Mouse (Mus musculus) midbrain, postnatal 0 days (tissue): ENCODE results near the gene Tmem63c. TPM values are rescaled to one million over a fixed set of nuclear protein-coding genes. Genes with fewer than 3 reads are reported as not detected.

Experiments used
- ATAC-seq: fragments of 200-750 bp; cut with Nextera tagmentation; 2 replicates; pipeline ENCODE4 v1.8.0; 2017; ENCODE audit warnings: moderate number of reproducible peaks, mild to moderate bottlenecking, moderate TSS enrichment, moderate library complexity; ENCODE audit not compliant: low FRiP score
- DNase-seq: peaks from one replicate; pipeline ENCODE4 v3.0.0-alpha.2; 2015; ENCODE audit warnings: low spot score
- H3K27ac ChIP-seq: fragments of 300-500 bp; sonication (generic); 2 replicates; pipeline ENCODE4 v1.5.1; 2014; ENCODE audit warnings: low read depth, mild to moderate bottlenecking, low read length, mixed read lengths
- H3K27me3 ChIP-seq: fragments of 300-500 bp; sonication (generic); 2 replicates; pipeline ENCODE4 v1.6.1; 2014; ENCODE audit warnings: low read length, control low read depth, mixed read lengths; ENCODE audit not compliant: insufficient read depth
- H3K36me3 ChIP-seq: fragments of 300-500 bp; sonication (generic); 2 replicates; pipeline ENCODE4 v1.6.1; 2014; ENCODE audit warnings: low read length, control low read depth, mixed read lengths; ENCODE audit not compliant: insufficient read depth
- H3K4me1 ChIP-seq: fragments of 300-500 bp; sonication (generic); 2 replicates; pipeline ENCODE4 v1.6.1; 2014; ENCODE audit warnings: mild to moderate bottlenecking, control low read depth, antibody characterized with exemption, low read length, mixed read lengths; ENCODE audit not compliant: insufficient read depth
- H3K4me2 ChIP-seq: fragments of 300-500 bp; sonication (generic); 2 replicates; pipeline ENCODE4 v1.6.1; 2014; ENCODE audit warnings: low read depth, mild to moderate bottlenecking, low read length, mixed read lengths; ENCODE audit not compliant: poor library complexity, severe bottlenecking
- H3K4me3 ChIP-seq: fragments of 300-500 bp; sonication (generic); 2 replicates; pipeline ENCODE4 v1.5.1; 2014; ENCODE audit warnings: low read depth, mild to moderate bottlenecking, low read length, moderate library complexity
- H3K9ac ChIP-seq: fragments of 300-500 bp; sonication (generic); replicated peaks from 2 replicates; pipeline ENCODE4 v1.6.1; 2014; ENCODE audit warnings: mild to moderate bottlenecking, low read length, moderate library complexity, mixed read lengths; ENCODE audit not compliant: poor library complexity, severe bottlenecking
- H3K9me3 ChIP-seq: fragments of 300-500 bp; sonication (generic); 2 replicates; pipeline ENCODE4 v1.6.1; 2016; ENCODE audit warnings: low read length, control low read depth
- CTCF ChIP-seq: IDR thresholded peaks from 2 replicates; pipeline ENCODE4 v1.5.1; 2016; ENCODE audit warnings: antibody characterized with exemption, mild to moderate bottlenecking
- WGBS: fragments of 180-500 bp; shearing (Covaris S2); extraction: QIAGEN DNeasy Blood & Tissue Kit; methylation state at CpG from one replicate; pipeline ENCODE4 v1.1.7; 2014; 5-methylcytosine and 5-hydroxymethylcytosine counted together
- microRNA-seq: library from miRNA; unstranded; fragments of <30 nt; microRNA quantifications from one replicate; pipeline ENCODE4, GENCODE M21; 2016; ENCODE audit warnings: borderline number of aligned reads
- polyA plus RNA-seq: library from polyadenylated mRNA; unstranded; fragments of >200 nt; fragmentation: Nextera tagmentation; extraction: Ambion mirVana; gene quantifications from 2 replicates; pipeline ENCODE4 v1.2.1, GENCODE M21; 2015
- total RNA-seq: library from RNA; depleted of rRNA; stranded (reverse); fragments of >200 nt; gene quantifications from 2 replicates; pipeline ENCODE4 v1.2.3, GENCODE M21; 2014; rRNA removed

The Tmem63c gene
- total and polyA plus RNA-seq, 2 experiments from 2014 or later = 10.7 to 30.1 TPM

- DNase-seq (no peak), ATAC-seq (no peak)
- Histone ChIP-seq H3K9me3 (no peaks in the 10 kb centered on the region), H3K4me2 (no peak overlapping the region), H3K4me1 (no peaks in the 10 kb centered on the region), H3K27ac (no peak overlapping the region), H3K27me3 (no peaks in the 10 kb centered on the region), H3K36me3 (peaks cover 8% of the 10 kb centered on the region; the same call in 1 of the 2 replicates), H3K9ac (no peak overlapping the region), H3K4me3 (no peak overlapping the region)
- WGBS = 19% methylated on average over 2 of the region's 2 CpGs
- no peak for TF ChIP-seq CTCF
Measured at GRCm38 (mm10) chr12:87138342-87138701, 117.2 kb downstream of the Tmem63c start.

- H3K4me2 ChIP-seq = no peak overlapping the region
- no peak overlapping the region for H3K9ac ChIP-seq
- H3K27me3 ChIP-seq = no peaks in the 10 kb centered on the region
- H3K36me3 ChIP-seq = peaks cover 8% of the 10 kb centered on the region; the same call in 1 of the 2 replicates
- no peak overlapping the region for H3K27ac ChIP-seq
- WGBS = 45% methylated on average over 2 of the region's 2 CpGs
- H3K4me1 ChIP-seq = no peaks in the 10 kb centered on the region
- H3K4me3 ChIP-seq = no peak overlapping the region
- ATAC-seq (no peak), DNase-seq (no peak)
- no peak for TF ChIP-seq CTCF
- H3K9me3 ChIP-seq = no peaks in the 10 kb centered on the region
Measured at GRCm38 (mm10) chr12:87138768-87139167, 117.6 kb downstream of the Tmem63c start.

Small RNA genes lying within 50 kb of the gene (microRNA-seq; reads per million reads assigned to microRNA genes)
- not detected for gene Gm25847

Other genes with a start within 250 kb of the Tmem63c start
- 171 and 191 TPM in 2 replicates for gene Irf2bpl, start 136.5 kb upstream of the Tmem63c start, total RNA-seq
- gene Irf2bpl, start 136.5 kb upstream of the Tmem63c start, polyA plus RNA-seq = 74.2 and 86.2 TPM in 2 replicates
- gene Cipc, start 74.3 kb upstream of the Tmem63c start, total RNA-seq = 65.7 and 77.5 TPM in 2 replicates
- gene Cipc, start 74.3 kb upstream of the Tmem63c start, polyA plus RNA-seq = 34.6 and 37.6 TPM in 2 replicates
- 19.4 and 21.9 TPM in 2 replicates for gene Zdhhc22, start 30.9 kb upstream of the Tmem63c start, total RNA-seq
- gene Zdhhc22, start 30.9 kb upstream of the Tmem63c start, polyA plus RNA-seq = 30.9 and 32.2 TPM in 2 replicates
- gene Ngb, start 81.2 kb downstream of the Tmem63c start, total RNA-seq = 15.7 and 17.4 TPM in 2 replicates
- 16.7 and 17.3 TPM in 2 replicates for gene Ngb, start 81.2 kb downstream of the Tmem63c start, polyA plus RNA-seq
- gene Gstz1, start 125.8 kb downstream of the Tmem63c start, total RNA-seq = 58.1 and 60.7 TPM in 2 replicates
- 44.9 and 49.3 TPM in 2 replicates for gene Gstz1, start 125.8 kb downstream of the Tmem63c start, polyA plus RNA-seq
- 29.8 and 35.0 TPM in 2 replicates for gene Pomt2, start 126.6 kb downstream of the Tmem63c start, total RNA-seq
- gene Pomt2, start 126.6 kb downstream of the Tmem63c start, polyA plus RNA-seq = 13.2 and 13.8 TPM in 2 replicates
- gene Samd15, start 178.4 kb downstream of the Tmem63c start, total RNA-seq = 0.55 and 0.61 TPM in 2 replicates
- gene Samd15, start 178.4 kb downstream of the Tmem63c start, polyA plus RNA-seq = 1.9 and 3.1 TPM in 2 replicates
- gene Tmed8, start 179.1 kb downstream of the Tmem63c start, total RNA-seq = 17.5 and 19.8 TPM in 2 replicates
- gene Tmed8, start 179.1 kb downstream of the Tmem63c start, polyA plus RNA-seq = 3.6 and 4.4 TPM in 2 replicates
- gene Noxred1, start 217.4 kb downstream of the Tmem63c start, total RNA-seq = 0.88 and 2.2 TPM in 2 replicates
- gene Noxred1, start 217.4 kb downstream of the Tmem63c start, polyA plus RNA-seq = 0.30 and 0.36 TPM in 2 replicates
- 59.4 and 61.5 TPM in 2 replicates for gene Vipas39, start 244.9 kb downstream of the Tmem63c start, total RNA-seq
- 48.7 and 51.2 TPM in 2 replicates for gene Vipas39, start 244.9 kb downstream of the Tmem63c start, polyA plus RNA-seq
- gene Ahsa1, start 245.1 kb downstream of the Tmem63c start, total RNA-seq = 113 and 116 TPM in 2 replicates
- gene Ahsa1, start 245.1 kb downstream of the Tmem63c start, polyA plus RNA-seq = 169 and 182 TPM in 2 replicates